Mouse (Mus musculus) ovary, postnatal 14 days (tissue): ENCODE results near the gene Atp13a3.

Experiments
- DNase-seq: peaks from one replicate; pipeline ENCODE4 v3.0.0; 2022; ENCODE audit warnings: low spot score

The Atp13a3 gene

DNA sequence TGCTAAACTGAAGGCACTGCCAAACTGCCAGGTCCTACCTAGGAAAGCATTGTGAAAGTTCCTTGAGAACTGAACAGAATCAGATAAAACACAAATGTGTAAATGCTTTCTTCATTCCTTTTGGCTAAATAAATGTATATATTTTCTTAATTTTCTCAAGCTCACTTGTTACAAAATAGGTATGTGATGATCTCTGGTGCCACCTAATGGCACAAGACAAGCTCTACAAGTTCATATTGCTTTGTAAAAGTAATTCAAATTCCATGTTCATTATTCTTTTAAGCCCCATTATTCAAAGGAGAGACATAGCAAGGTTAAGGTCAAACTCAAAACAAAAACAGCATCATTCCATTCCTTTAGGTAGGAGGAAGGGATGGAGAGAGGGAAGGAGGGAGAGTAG is 91.5 kb downstream of the Atp13a3 start:
- no peak for DNase-seq

DNA sequence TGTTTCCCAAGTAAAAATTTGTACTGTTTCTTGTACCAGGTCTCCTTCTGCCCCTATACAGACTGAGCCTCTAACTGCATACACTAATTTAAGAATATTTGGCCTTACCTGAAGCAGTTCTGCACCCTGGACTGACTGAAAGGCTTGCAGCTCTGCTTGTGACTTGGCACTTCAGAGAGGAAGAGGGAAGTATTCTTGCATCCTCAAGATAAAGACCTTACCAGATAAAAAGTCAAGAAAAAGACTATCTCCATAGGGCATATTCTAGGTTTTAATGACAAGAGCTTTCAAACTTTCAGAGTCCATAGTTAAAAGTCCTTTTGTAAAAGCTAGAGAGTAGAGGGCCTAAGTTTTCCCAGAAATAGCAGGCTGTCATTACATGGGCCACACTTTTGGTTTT is 95.1 kb downstream of the Atp13a3 start, which contains the start of gene Gp5:
Gp5 (minus strand) TSS at position 133 of the 400 bp plus-strand sequence.
- DNase-seq = no peak

DNA sequence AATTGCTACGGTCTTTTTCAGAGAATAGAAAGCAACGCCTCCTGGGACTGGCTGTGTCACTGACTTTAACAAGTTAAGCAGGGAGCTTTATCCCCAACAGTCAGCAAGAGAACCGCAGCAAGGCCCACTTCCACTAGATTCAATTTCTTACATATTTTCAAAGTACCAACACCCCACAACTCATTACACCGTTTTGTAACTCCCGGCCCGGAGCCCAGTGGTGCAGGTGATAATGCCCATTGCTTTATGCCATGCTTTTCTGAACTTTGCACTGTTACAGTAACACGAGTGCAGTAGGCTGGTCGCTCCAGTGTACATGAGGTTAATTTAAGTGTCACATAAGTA is 95.6 kb downstream of the Atp13a3 start:
- DNase-seq = no peak

DNA sequence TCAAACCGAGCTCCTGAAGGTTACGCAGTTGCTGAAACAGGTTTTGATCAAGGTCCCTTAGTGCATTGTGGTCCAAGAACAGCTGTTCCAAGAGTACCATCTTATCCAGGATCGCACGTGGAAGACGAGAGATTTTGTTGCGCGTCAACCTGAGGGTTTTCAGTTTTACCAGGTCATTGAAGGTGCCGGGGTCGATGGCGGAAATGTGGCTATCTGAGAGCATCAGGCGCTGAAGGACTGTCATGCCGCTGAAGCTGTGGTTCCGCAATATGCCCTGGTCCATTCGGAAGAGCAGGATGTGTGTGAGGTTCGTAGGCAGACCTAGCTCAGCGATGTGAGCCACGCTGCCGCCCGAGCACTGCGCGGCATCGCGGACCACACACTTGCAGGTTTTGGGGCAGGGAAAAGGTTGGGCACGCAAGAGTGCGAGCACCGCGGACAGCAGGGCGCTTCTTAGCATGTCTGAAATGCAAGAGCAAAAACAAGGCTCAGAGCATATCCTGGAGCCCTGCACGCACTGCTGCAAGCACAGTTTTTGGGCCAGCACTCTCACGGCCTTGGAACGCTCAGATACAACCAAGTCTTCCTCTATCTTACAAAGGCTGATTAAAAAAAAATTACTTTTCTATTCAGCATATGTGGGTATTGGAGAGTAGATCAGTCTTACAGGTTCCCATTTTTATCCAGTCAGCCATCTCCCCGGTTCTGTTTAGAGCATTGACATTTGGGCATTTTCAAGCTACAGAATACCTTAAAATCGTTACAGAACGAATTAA is 96.2 kb downstream of the Atp13a3 start:
- DNase-seq = no peak

DNA sequence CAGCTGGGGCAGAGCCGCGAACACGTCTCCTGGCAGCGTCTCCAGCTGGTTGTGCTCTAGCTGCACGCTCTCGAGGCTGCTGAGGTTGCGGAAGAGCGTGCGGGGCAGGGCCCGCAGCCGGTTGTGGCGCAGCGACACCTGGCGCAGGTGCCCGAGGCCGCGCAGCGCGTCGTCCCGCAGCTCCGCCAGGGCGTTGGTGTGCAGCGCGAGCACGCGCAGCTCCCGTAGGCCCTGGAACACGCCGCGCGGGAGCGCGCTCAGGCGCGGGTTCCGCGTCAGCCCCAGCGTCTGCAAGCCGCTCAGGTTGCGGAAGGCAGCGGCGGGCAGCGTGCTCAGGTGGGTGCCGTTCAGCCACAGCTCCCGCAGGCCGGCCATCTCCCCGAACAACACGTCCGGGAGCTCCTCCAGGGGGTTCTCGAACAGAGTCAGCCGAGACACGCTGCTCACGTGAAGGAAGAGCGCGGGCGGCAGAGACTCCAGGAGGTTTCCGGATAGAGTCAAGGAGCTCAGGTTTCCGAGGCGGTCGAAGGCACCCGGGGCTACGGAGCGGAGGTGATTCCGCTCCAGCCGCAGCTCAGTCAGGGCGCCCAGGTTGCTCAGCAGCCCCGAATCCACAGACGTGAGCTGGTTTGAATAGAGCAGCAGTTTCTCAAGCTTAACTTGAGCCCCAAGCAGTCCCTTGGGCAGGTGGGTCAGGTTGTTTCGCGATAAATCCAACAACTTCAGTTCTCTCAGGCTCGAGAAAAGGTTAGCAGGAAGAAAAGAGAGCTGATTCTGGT is 97.0 kb downstream of the Atp13a3 start:
- peak; percentile 15 for DNase-seq

DNA sequence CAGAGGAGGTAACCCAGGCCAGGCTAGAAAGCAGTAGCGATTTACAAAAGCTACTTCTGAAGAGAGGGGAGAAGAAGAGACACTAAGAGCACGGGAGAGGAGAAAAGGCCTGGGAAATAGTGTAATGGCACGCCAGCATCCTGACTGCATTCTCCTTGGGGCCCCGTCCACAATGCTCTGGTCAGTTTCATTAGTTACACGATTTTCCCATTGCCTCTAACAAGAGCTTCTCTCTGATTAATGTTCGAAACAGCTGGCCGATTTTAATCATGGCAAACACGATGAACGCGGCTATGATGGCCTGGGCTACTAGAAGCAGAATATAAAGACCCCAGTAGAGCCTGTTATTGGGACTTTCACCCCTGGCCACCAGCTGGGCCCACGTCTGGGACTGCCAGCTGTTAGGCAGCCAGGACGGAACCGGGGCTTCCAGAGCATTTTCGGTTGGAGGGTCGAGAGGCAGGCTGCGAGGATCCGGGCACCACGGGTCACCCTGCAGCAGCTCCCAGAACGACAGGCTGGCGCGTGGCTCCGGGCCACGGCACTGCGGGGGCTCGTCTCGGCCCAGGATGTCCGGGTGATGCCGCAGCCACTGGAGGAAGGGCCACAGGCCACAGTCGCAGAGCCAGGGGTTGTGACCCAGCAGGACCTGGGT is 97.7 kb downstream of the Atp13a3 start:
- no peak for DNase-seq

DNA sequence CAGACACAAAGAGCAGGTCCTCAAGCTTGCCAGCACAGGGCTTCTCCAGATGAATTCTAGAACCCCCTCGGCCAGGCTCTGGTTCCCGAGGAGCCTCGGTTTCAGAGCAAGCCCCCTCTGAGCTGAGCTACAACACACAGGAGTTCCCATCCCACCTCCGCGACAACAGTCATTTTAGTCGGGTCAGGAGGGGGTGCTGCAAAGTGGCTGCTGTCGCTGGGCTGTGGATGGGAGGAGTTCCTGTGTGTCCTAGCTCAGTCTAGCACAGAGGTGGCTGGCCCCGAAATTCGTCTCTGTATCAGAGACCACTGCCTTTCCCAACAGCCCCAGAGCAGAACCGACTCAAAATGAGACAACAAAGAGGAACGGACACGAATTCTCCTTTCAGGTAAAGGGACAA is 98.5 kb downstream of the Atp13a3 start:
- DNase-seq = no peak

DNA sequence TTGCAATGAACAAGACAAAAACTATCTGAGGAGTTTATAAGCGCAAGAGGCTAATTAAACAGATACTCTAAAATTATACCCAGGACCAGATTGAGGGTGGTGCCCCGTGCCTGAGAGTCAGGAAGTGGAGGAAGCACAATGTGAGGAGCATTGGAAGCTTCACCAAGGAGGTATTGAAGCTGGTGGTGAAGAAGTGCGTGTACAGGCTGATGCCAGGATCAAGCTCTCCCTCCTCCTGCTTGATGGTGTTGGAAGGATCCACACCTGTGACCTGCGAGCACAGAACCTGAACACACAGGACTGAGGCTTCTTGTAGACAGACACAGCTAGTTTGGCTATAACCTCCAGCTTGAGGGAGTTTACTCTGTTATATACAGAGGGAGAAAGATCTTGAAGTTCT is 99.7 kb downstream of the Atp13a3 start:
- DNase-seq = no peak

DNA sequence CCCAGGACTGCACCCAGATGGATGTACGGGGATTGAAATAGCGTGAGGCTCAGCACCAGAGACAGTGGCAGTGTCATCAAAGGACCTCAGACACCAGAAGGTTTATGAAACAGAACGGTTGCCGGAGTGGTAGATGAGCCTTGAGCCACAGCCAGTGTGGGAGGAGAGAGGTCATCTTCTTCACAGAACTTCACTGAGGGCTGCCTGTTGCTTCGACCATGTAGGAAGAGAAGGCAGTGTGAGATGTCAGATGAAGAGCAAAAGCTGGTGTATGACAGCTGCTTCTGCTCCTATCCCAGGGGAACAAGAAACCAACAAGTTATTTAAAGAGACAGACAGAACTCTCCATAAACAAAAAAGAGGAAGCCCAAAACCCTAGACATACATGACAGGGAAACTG is 101.5 kb downstream of the Atp13a3 start:
- no peak for DNase-seq

DNA sequence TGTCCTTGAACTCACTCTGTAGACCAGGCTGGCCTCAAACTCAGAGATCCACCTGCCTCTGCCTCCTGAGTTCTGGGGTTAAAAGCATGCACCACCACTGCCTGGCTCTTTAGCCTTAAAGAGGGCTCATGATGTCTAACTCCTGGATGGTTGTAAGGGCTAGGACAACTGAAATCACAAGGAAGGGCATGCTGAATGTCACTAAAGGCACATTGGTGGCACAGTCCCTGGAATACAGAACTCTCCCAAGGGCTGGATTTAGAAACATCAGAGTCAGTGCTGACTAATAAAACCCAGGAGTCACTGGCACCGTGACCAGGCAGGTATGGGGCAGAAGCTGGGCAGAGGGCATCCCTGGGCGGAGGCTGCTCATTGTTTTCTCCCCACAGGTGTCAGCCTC is 102.4 kb downstream of the Atp13a3 start:
- no peak for DNase-seq

DNA sequence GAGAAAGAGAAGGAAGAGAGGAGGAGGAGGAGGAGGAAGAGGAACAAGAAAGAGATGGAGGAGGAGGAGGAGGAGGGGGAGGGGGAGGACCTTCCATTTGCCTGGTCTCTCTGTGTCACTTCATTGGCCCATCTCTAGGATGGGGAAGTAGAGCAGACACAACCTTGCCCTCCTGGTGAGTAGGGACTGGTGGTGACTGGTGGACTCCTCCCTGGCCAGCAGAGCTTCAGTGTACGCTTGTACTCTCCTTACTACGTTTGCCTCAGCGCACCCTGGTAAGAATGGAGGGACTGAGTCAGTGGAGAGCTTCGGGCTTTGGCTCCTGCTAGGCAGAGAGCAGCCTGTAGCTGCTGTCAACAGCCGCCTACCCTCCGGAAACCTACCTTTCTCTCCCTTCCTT is 103.1 kb downstream of the Atp13a3 start:
- DNase-seq = no peak

DNA sequence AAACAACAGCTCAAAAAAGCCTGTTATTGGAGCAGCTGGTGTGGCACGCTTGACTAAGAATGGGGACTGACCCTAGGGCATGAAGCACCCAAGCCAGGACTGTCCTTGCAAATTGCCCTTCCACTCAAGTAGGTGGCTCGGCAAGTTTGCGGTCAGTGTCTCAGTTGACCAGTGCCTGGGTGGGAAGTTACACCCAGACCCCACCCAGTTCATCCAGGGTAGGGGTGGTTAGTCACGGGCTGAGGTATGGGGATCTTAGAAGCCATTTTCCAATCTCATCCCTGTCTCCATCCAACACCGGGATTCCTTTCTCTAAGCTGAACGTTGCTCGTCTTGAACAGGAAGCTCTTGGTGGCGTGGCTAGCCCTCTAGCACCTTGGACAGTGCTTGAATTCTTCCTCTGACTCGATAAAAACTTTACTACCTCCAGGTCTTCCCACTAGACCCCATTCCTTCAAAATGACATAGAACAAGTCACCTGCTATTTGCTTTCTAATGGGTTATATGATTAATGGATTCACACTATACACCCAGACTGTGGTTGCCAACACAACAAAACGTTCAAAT is 106.0 kb downstream of the Atp13a3 start:
- no peak for DNase-seq

DNA sequence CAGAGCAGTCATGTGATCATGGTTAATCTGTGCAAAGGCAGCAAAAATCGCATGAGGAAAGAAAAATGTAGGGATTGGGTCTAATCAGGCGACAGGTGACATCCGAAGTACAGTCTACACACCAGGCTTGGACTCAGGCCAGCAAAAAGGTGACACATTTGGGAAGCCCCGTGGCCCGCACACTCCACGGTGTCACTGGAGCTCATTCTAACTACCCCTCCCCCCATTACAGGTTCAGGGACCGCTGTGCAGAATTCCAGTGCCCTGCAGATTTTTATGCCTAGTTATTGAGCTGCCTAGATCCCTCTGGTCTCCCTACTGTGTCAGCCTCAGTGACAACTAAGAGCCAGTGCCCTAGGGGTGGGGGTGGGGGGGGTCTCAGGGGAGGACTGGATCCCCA is 108.3 kb downstream of the Atp13a3 start:
- no peak for DNase-seq

DNA sequence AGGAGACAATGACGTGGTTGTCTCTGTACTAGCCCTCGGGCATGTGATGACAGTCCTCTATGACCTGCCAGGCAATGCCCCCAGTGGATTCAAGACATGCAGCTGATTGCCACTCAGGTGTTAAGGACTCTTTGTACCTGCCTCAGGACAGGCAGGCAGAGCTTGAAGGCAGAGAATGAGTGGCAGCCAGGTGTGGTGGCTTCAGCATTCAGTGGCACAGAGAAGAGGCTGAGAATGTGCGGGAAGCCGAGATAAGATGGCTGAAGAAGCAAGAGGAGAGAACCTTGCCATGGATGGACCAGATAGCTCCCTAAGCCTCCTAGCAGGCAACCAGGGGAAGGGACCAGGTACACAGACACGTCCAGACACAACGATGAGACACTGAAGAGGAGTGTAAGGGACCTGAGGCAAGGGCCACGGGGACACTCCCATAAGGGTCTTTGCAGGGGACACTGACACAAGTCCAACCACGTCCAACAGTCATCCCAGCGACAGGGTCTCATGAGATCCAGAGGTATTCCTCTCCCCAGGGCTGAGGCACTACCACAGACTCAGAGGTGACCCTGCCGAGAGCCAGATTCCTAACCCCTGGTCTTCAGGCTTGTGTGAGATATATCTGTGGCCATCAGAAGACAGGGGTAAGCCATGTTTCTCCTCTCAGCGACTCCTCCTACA is 109.0 kb downstream of the Atp13a3 start:
- no peak for DNase-seq

DNA sequence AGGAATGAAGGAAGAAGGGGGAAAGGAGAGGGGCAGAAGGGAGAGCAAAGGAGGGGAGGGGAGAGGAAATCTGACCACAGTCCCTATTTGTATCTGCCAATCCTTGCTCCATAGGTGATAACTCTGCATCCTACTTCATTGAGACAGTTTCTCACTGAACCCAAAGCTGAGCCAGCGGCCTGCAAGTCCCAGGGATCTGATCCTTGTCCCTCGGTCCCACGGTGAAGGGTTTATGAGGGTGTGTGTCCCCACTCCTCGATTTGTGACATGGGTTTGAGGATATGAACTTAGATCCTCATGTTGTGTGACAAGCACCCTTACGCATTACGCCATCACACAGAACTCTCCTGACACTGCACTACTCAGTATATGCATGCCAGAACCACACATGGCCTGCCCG is 110.7 kb downstream of the Atp13a3 start:
- DNase-seq = no peak

DNA sequence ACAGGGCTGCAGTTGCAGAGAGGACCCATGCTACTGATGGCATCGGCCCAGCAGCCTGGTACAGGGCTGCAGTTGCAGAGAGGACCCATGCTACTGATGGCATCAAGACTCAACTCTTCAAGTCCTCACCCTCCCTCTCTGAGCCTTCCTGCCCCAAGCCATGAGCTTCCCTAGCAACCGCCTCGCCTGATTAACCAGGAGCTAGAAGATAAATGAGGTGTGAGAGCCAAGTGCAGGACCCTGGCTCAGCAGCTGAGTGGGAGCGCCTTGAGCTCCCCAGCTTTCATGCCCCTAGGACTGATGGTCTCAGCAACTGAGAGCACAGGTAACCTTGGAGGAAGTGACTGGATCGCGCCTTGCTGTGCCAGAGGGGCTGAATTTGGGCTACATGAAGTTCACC is 115.3 kb downstream of the Atp13a3 start:
- DNase-seq = no peak

DNA sequence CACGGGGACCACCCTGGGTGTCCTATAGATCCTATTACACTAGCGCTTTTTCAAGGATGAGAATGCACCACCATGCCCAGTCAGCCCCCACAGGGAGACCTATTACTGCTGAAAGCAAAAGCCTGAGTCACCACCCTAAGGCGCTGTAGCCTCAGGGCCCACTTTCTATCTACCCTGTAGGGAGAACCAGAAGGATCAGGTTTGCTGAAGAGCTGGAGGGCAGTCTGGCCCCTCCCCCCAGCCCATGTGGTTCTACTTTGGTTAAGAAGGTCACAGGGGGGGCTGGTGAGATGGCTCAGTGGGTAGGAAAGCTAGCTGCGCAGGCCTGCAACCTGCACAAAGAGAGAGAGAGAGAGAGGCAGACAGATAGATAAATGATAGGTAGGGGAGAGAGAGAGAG is 120.1 kb downstream of the Atp13a3 start:
- DNase-seq = no peak

DNA sequence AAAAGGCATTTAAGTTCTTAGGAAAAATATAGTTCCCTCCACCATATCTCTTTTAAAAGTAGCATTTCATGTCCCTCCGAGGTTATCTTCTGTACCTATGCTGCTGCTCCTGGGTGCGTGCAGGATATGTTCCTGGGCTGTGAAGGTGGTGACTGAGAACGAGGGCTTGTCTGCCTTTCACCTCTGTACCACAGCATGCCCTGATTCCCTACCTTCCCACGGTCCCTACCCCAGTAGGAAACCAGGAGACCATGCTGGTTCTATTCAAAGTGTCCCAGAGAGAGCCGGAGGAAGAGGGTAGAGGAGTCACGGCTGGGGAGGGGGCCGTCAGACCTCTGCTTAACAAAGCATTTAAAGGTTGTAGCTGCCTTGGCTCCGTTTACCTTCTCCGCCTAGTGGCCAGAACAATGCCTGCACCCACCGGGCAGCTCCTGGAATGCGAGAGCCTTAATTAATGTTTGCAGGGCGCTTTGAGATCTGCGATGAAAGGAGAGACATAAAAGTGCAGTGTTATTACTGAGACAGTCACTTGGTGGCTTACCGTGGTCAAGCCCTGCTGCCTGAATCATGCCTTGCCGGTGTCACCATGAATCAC is 121.9 kb downstream of the Atp13a3 start:
- DNase-seq = peak; percentile 27

DNA sequence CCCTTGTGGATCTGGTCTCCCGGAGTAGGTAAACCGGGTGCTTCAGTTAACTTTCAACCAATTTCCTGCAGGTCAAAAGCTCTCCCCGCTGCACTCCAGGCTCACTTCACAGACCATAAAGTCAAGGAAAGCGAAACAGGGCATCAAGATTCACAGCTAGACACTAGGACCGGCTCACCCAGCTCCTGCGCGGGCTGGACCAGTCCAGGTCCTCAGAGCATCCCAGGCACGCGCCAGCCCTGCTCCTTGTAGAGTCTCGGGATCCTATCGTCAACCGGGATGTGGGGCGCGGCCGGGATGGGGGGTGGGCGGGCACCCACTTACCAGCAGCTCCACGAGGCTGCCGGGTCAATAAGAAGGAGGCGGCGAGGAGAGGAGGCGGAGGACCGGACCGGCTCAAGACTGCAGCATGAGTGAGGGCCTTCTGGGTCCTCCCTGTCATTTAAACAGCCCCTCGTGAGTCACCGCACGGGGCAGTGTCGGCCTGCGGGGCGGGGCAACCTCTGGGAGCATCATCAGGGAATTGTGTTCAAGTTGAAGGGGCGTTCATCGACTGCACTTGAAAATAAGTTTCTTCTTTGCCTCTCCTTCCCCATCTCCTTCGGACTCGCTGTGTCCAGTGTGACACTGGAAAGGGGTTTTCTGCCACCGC is 122.8 kb downstream of the Atp13a3 start, which contains the start of gene Lrrc15:
Lrrc15 (minus strand) TSS at position 413 of the 652 bp plus-strand sequence.
- no peak for DNase-seq

DNA sequence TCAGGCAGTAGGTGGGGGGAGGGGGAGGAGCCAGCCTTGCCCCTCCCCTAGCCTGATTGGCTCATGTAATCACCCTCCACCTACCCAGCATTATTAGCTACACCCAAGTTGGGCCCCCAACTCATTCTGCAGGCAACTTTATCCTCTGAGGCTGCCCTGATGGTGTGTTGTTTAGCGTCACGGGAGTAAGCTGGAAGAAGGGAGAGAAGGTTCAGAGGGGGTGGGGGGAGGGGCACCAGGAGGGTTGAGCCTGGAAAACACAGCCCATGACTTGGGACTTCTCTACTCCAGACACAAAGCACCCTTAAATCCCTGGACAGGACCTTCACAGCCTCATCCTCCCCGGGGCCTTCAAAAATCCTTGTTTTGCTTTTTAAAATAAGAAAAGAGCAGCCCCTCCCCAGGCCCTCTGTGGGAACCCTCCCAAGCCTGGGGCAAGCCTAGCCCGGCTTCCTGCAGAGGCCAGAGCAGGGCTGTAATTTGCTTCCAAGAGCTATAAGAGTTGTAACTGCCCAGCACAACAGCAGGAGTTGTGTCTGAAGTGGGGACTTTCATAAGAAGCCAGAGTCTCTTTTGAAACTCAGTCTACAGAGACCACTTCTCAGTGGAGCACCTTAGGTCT is 125.0 kb downstream of the Atp13a3 start:
- no peak for DNase-seq

DNA sequence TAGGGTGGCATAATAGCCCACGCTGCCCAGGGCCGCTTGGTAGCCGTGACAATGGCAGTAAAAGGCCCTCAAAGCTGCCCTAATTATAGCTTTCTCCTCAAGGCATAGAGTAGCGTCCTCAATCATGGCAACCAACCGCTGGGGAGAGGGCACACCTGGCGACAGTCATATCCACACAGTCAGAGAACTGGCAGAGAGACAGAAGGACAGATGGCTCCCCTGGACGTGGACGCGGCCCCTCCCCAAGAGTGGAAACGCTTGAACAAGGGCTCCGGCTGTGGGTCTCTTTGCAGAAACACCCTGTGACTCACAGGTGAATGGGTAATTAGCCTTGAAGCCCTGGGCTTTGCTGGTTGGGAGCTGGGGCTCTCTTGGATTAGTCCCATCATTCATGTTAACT is 127.4 kb downstream of the Atp13a3 start:
- no peak for DNase-seq
